Mouse (Mus musculus) CH12.LX (cell line): Measurements from ENCODE around the gene Gm13695. TPM values are rescaled to one million over a fixed set of nuclear protein-coding genes. Genes with fewer than 3 reads are reported as not detected.
A peak's percentile ranks its signal among the peaks of the same experiment; 100 is the strongest.
"Not testable (repeated sequence)": the region's sequence is repeated elsewhere in the genome, so short reads cannot be mapped to it uniquely, and the experiment has no call there.

Source experiments
- DNase-seq: peaks from one replicate; pipeline ENCODE4 v3.0.0-alpha.2; 2013; ENCODE audit errors: extremely low read depth
- H3K27ac ChIP-seq: 2 replicates; pipeline ENCODE4 v1.5.1; 2012; ENCODE audit warnings: low read depth, mild to moderate bottlenecking, control low read depth, moderate library complexity; ENCODE audit not compliant: insufficient read depth
- H3K27me3 ChIP-seq: replicated peaks from 2 replicates; pipeline ENCODE3; 2012; ENCODE audit warnings: inconsistent platforms
- H3K36me3 ChIP-seq, 2 experiments: replicated peaks in 1 of 2; 2 replicates each; pipeline versions ENCODE3 to v1.6.1; 2012; ENCODE audit warnings: inconsistent platforms in 1 of 2, low read length in 1 of 2, mild to moderate bottlenecking in 1 of 2, mixed read lengths in 1 of 2, moderate library complexity in 1 of 2; ENCODE audit not compliant: control insufficient read depth in 1 of 2, insufficient read depth in 1 of 2
- H3K4me1 ChIP-seq, 2 experiments: 2 replicates each; pipeline ENCODE4 v1.6.1; 2012; ENCODE audit warnings: inconsistent platforms in 1 of 2, moderate library complexity in 1 of 2; ENCODE audit not compliant: insufficient read depth in 2 of 2, control insufficient read depth in 1 of 2
- H3K4me2 ChIP-seq: 2 replicates; pipeline ENCODE4 v1.6.1; 2012; ENCODE audit warnings: low read depth, mild to moderate bottlenecking, control low read depth; ENCODE audit not compliant: poor library complexity, insufficient read depth, severe bottlenecking
- H3K4me3 ChIP-seq, 3 experiments: fragments of 150-350 bp in 1 of 3; sonication (generic) in 1 of 3; replicated peaks in 1 of 3; 2 replicates each; pipeline versions ENCODE3 to v1.5.1; 2011 to 2012; ENCODE audit warnings: low read depth in 2 of 3, low read length in 2 of 3, mild to moderate bottlenecking in 2 of 3, moderate library complexity in 2 of 3, control low read depth in 1 of 3, improper control_type of control experiment in 1 of 3, inconsistent platforms in 1 of 3, mixed read lengths in 1 of 3; ENCODE audit not compliant: poor library complexity in 1 of 3
- H3K79me2 ChIP-seq: replicated peaks from 2 replicates; pipeline ENCODE4 v1.6.1; 2012; ENCODE audit warnings: mild to moderate bottlenecking, moderate library complexity; ENCODE audit not compliant: control insufficient read depth, poor library complexity, insufficient read depth, severe bottlenecking; ENCODE audit errors: extremely low read depth
- H3K9ac ChIP-seq: 2 replicates; pipeline ENCODE4 v1.6.1; 2012; ENCODE audit warnings: low read depth, mild to moderate bottlenecking, control low read depth, moderate library complexity; ENCODE audit not compliant: insufficient read depth
- H3K9me3 ChIP-seq: replicated peaks from 2 replicates; pipeline ENCODE3; 2012; ENCODE audit warnings: low read length, inconsistent platforms, mixed read lengths
- BHLHE40 ChIP-seq: IDR thresholded peaks from 2 replicates; pipeline ENCODE4 v1.6.1; 2011; ENCODE audit warnings: mild to moderate bottlenecking, low read depth, low read length, improper control_type of control experiment
- CHD1 ChIP-seq: IDR thresholded peaks from 2 replicates; pipeline ENCODE4 v1.6.1; 2012; ENCODE audit warnings: low read depth, low read length, improper control_type of control experiment, inconsistent platforms
- CTCF ChIP-seq, 2 experiments: IDR thresholded peaks in 1 of 2; conservative IDR thresholded peaks in 1 of 2; 2 replicates each; pipeline ENCODE4 v1.5.1; 2011 to 2012; ENCODE audit warnings: low read depth in 2 of 2, low read length in 2 of 2, improper control_type of control experiment in 1 of 2, inconsistent platforms in 1 of 2, mild to moderate bottlenecking in 1 of 2, moderate library complexity in 1 of 2
- E2F4 ChIP-seq: IDR thresholded peaks from 2 replicates; pipeline ENCODE4 v1.6.1; 2011; ENCODE audit warnings: low read depth, low read length, improper control_type of control experiment; ENCODE audit not compliant: insufficient replicate concordance
- ELF1 ChIP-seq: IDR thresholded peaks from 2 replicates; pipeline ENCODE4 v1.6.1; 2014; ENCODE audit warnings: low read depth, mild to moderate bottlenecking, inconsistent platforms, low read length, improper control_type of control experiment
- EP300 ChIP-seq: IDR thresholded peaks from 2 replicates; pipeline ENCODE4 v1.6.1; 2011; ENCODE audit warnings: low read length, improper control_type of control experiment
- HCFC1 ChIP-seq: IDR thresholded peaks from 2 replicates; pipeline ENCODE4 v1.6.1; 2012; ENCODE audit warnings: low read depth, mild to moderate bottlenecking, inconsistent platforms, low read length, improper control_type of control experiment
- JUND ChIP-seq: conservative IDR thresholded peaks from 2 replicates; pipeline ENCODE4 v1.6.1; 2011; ENCODE audit warnings: low read depth, low read length, improper control_type of control experiment
- KAT2A ChIP-seq: IDR thresholded peaks from 2 replicates; pipeline ENCODE4 v1.6.1; 2012; ENCODE audit warnings: low read length, improper control_type of control experiment, inconsistent platforms; ENCODE audit not compliant: insufficient replicate concordance
- MAFK ChIP-seq: IDR thresholded peaks from 2 replicates; pipeline ENCODE4 v1.6.1; 2011; ENCODE audit warnings: low read length, improper control_type of control experiment; ENCODE audit not compliant: insufficient replicate concordance
- MAZ ChIP-seq: IDR thresholded peaks from 2 replicates; pipeline ENCODE4 v1.6.1; 2012; ENCODE audit warnings: low read depth, mild to moderate bottlenecking, inconsistent platforms, low read length, improper control_type of control experiment, moderate library complexity
- MEF2A ChIP-seq: IDR thresholded peaks from 2 replicates; pipeline ENCODE4 v1.6.1; 2014; ENCODE audit warnings: low read depth, mild to moderate bottlenecking, inconsistent platforms, low read length, improper control_type of control experiment, borderline replicate concordance
- MYC ChIP-seq: IDR thresholded peaks from 2 replicates; pipeline ENCODE4 v1.6.1; 2011; ENCODE audit warnings: low read depth, mild to moderate bottlenecking, improper control_type of control experiment, low read length
- NELFE ChIP-seq: IDR thresholded peaks from 2 replicates; pipeline ENCODE4 v1.6.1; 2011; ENCODE audit warnings: low read depth, low read length, improper control_type of control experiment
- NRF1 ChIP-seq: IDR thresholded peaks from 2 replicates; pipeline ENCODE4 v1.6.1; 2014; ENCODE audit warnings: low read depth, mild to moderate bottlenecking, inconsistent platforms, low read length, improper control_type of control experiment, moderate library complexity
- POLR2A ChIP-seq: IDR thresholded peaks from 2 replicates; pipeline ENCODE4 v1.6.1; 2011; ENCODE audit warnings: low read depth, mild to moderate bottlenecking, improper control_type of control experiment, low read length
- RAD21 ChIP-seq: IDR thresholded peaks from 2 replicates; pipeline ENCODE4 v1.6.1; 2011; ENCODE audit warnings: low read depth, mild to moderate bottlenecking, low read length, improper control_type of control experiment, moderate library complexity
- RCOR1 ChIP-seq: conservative IDR thresholded peaks from 2 replicates; pipeline ENCODE4 v1.6.1; 2012; ENCODE audit warnings: low read depth, mild to moderate bottlenecking, inconsistent platforms, low read length, improper control_type of control experiment
- SMC3 ChIP-seq: IDR thresholded peaks from 2 replicates; pipeline ENCODE4 v1.6.1; 2011; ENCODE audit warnings: low read depth, low read length, improper control_type of control experiment
- TBP ChIP-seq: conservative IDR thresholded peaks from 2 replicates; pipeline ENCODE4 v1.6.1; 2011; ENCODE audit warnings: low read depth, low read length, improper control_type of control experiment
- TCF12 ChIP-seq: IDR thresholded peaks from 2 replicates; pipeline ENCODE4 v1.6.1; 2014; ENCODE audit warnings: low read depth, mild to moderate bottlenecking, inconsistent platforms, low read length, improper control_type of control experiment
- UBTF ChIP-seq: IDR thresholded peaks from 2 replicates; pipeline ENCODE4 v1.6.1; 2012; ENCODE audit warnings: low read depth, mild to moderate bottlenecking, inconsistent platforms, low read length, improper control_type of control experiment, moderate library complexity
- USF1 ChIP-seq: IDR thresholded peaks from 2 replicates; pipeline ENCODE4 v1.6.1; 2014; ENCODE audit warnings: low read depth, mild to moderate bottlenecking, inconsistent platforms, low read length, improper control_type of control experiment
- ZC3H11A ChIP-seq: IDR thresholded peaks from 2 replicates; pipeline ENCODE4 v1.6.1; 2012; ENCODE audit warnings: low read depth, mild to moderate bottlenecking, inconsistent platforms, low read length, improper control_type of control experiment
- dilution Hi-C: fragments of 300-500 bp; cut with MboI; formaldehyde crosslinking; loops from 2 replicates; pipeline ENCODE4 v1.14.3; 2020; ENCODE audit warnings: low sequenced_read_pairs; ENCODE audit not compliant: extremely low pct_unique_long_range_greater_than_20kb, extremely low pct_ligation_motif_present
- in situ Hi-C: fragments of 300-500 bp; cut with MboI; formaldehyde crosslinking; loops from 3 replicates; pipeline ENCODE4 v1.14.3; 2019; ENCODE audit warnings: low sequenced_read_pairs, low pct_ligation_motif_present, low pct_unique_long_range_greater_than_20kb, mixed read lengths
- polyA plus RNA-seq: library from polyadenylated mRNA; unstranded; fragments of >175 nt; gene quantifications from 2 replicates; pipeline ENCODE4 v1.2.1, GENCODE M21; 2012; ENCODE audit warnings: low read depth; ENCODE audit not compliant: insufficient read length
- total RNA-seq, 2 experiments: library from RNA; depleted of rRNA; stranded (reverse); fragments of 300-350 nt in 1 of 2; fragments of >200 nt in 1 of 2; gene quantifications; 2 replicates each; pipeline ENCODE4 v1.2.3; 2012 to 2014

Gm13695 gene
- 0.04 TPM in 1 of 2 replicates, not detected in the other for total RNA-seq (2012; rRNA removed)
- total RNA-seq (2014; rRNA removed), result 0.34 TPM in 1 of 2 replicates, not detected in the other
- polyA plus RNA-seq, result not detected in 2 replicates

DNA sequence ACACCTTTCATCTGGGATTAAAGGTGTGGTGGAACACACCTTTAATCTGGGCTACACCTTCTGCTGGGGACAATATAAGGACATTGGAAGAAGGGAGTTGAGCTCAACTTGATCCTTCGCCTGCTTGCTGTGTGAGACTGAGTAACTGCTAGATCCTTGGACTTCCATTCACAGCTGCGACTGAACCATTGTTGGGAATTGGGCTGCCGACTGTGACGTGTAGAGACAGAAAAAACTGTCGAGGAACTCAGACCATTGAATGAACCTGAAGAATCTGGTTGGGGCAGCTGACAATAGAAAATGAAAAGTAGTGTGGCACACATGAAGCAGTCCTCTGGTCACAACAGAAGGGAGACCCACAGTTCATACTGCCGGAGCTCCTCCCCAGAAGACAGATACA, at the start of gene Gm13695:
Gene Gm13695, plus strand, starts transcription at position 301 of the 400 bp plus-strand sequence.
- dilution Hi-C loops, in situ Hi-C loops: not testable (repeated sequence)

DNA sequence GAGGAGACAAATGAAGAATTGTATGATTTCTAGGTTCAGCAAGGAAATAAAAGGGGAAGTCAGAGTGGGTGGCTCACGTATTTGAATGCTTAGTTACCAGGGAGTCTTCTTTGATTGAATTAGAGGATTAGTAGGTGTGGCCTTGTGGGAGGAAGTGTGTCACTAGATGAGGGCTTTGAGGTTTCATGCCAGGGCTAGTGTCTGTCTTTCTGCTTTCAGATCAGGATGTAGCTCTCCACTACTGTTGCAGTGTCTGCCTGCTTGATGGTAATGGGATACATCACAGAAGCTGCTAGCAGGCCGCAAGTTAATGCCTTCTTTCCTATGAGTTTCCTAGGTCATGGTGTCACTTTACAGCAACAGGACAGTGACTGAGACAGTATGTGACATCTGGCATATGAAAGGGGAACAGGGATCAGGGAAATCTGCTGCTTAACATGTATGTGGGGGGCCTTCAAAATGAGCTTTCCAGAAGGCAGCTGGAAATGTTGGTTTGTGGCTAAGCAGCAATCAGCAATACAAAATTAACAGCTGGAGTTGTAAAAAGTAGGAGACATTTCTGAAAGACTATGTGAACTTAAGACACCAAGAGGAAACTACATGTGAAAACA, 37.5 kb upstream of the Gm13695 start:
- DNase-seq, result peak; percentile 86
- H3K27ac ChIP-seq, result peak overlapping the region; percentile 72
- H3K79me2 ChIP-seq, result no peaks in the 10 kb centered on the region

More for the DNA sequence above, at the start of gene Gm13695:
- not testable (repeated sequence) for H3K4me1 ChIP-seq, H3K36me3 ChIP-seq, H3K4me2 ChIP-seq, H3K27ac ChIP-seq, H3K79me2 ChIP-seq, H3K9me3 ChIP-seq, DNase-seq, H3K27me3 ChIP-seq, H3K4me3 ChIP-seq, H3K9ac ChIP-seq

DNA sequence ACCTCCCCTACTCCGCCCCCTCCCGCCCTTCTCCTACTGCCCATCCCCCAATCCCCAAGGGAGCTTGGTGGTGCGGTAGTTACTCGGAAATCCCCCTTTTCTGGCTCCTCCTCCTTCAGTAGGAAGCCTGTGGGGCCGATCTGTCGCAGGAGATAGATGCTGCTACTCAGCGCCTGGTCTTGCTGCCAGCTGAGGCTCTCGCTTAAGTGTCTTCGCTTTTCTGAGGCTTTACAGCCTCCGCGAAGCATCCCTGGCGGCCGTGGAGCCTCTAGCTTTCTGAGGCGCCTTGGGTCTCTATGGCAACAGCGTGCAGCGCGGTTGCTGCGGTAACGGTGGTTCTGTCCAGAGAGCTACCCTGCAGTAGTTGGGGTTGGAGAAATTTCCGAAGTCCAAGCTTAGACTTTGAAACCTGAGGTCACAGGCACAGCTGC, 26.2 kb upstream of the Gm13695 start, which contains the start of gene Zswim2:
Gene Zswim2, minus strand, starts transcription at position 298 of the 431 bp plus-strand sequence.
- H3K36me3 ChIP-seq, result no peaks in the 10 kb centered on the region
- dilution Hi-C loops, result no loop called here
- peak within 1 kb of the TSS; percentile 18; the same call in 1 of the 2 replicates for H3K27ac ChIP-seq
- H3K4me1 ChIP-seq, result peaks cover 2 to 20% of the 10 kb centered on the region in 2 experiments; a peak in 3 of 4 replicates
- peak within 1 kb of the TSS; percentile 15 to 56 (median 23) for H3K4me3 ChIP-seq
- peak; percentile 88 for DNase-seq
- 0 out of 2 replicates have a peak within 1 kb of the TSS, but pooled peaks have one; percentile 3 for H3K9ac ChIP-seq
- H3K9me3 ChIP-seq, result no peaks in the 10 kb centered on the region
- peak within 1 kb of the TSS; percentile 77 for H3K4me2 ChIP-seq
- no peaks in the 10 kb centered on the region for H3K79me2 ChIP-seq
- in situ Hi-C loops, result loop anchor here (25.0 kb wide), 1 partner anchor 129 kb away; the partner anchor contains the start of gene Fam171b
- H3K27me3 ChIP-seq, result no peaks in the 10 kb centered on the region
- no peak for TF ChIP-seq E2F4
- no peak for TF ChIP-seq ZC3H11A
- TF ChIP-seq CTCF (conservative IDR thresholded peaks at IDR 0.05 in 1 of 2, IDR thresholded peaks at IDR 0.05 in 1 of 2; ENCODE audit: low read depth in 2 of 2, low read length in 2 of 2), result no peak
- 0 out of 2 replicates have a peak, but pooled peaks have one; percentile 51 for TF ChIP-seq KAT2A
- no peak for TF ChIP-seq SMC3
- TF ChIP-seq HCFC1, result 0 out of 2 replicates have a peak, but pooled peaks have one; percentile 34
- TF ChIP-seq RAD21, result no peak
- TF ChIP-seq JUND, result no peak
- TF ChIP-seq ELF1, result no peak
- TF ChIP-seq TCF12, result no peak; the same call in 1 of the 2 replicates
- no peak for TF ChIP-seq USF1
- TF ChIP-seq MAZ, result peak; percentile 81; the same call in 1 of the 2 replicates
- no peak for TF ChIP-seq BHLHE40
- TF ChIP-seq NRF1, result no peak
- TF ChIP-seq MEF2A, result no peak
- no peak for TF ChIP-seq RCOR1
- TF ChIP-seq MAFK, result no peak
- TF ChIP-seq POLR2A, result 0 out of 2 replicates have a peak, but pooled peaks have one; percentile 27
- TF ChIP-seq UBTF, result no peak

More for the DNA sequence above, 37.5 kb upstream of the Gm13695 start:
- H3K9ac ChIP-seq, result no peak overlapping the region
- in situ Hi-C loops, result loop anchor here (25.0 kb wide), 1 partner anchor 117 kb away; the partner anchor contains the start of gene Fam171b
- H3K9me3 ChIP-seq, result no peaks in the 10 kb centered on the region
- H3K4me2 ChIP-seq, result peak overlapping the region; percentile 60
- no peaks in the 10 kb centered on the region for H3K36me3 ChIP-seq
- TF ChIP-seq TBP (peak; percentile 82), MEF2A (no peak; the same call in 1 of the 2 replicates), POLR2A (peak; percentile 47; the same call in 1 of the 2 replicates), MYC (0 out of 2 replicates have a peak, but pooled peaks have one; percentile 11), CHD1 (no peak), NRF1 (no peak), ELF1 (peak; percentile 30; the same call in 1 of the 2 replicates), NELFE (0 out of 2 replicates have a peak, but pooled peaks have one; percentile 40), EP300 (peak; percentile 38)
- TF ChIP-seq, all 38 proteins: peak for 6
- H3K4me3 ChIP-seq, result peak overlapping the region in 1 of 3 experiments; percentile 26
- peaks cover 10 to 28% of the 10 kb centered on the region in 2 experiments for H3K4me1 ChIP-seq
- dilution Hi-C loops, result no loop called here
- H3K27me3 ChIP-seq, result no peaks in the 10 kb centered on the region
